Mouse (Mus musculus) T-helper 2 cell (primary cell): ENCODE results near the gene Rgs9.

ENCODE experiments used
- in situ Hi-C: fragments of 300-600 bp; cut with MboI, MseI; formaldehyde crosslinking; loops from one replicate; pipeline ENCODE4 v1.15.1; 2025; ENCODE audit warnings: high pct_unique_total_duplicates

Gene Rgs9

GRCm38 (mm10) chr11:109180290-109180689 lies 117.6 kb downstream of the Rgs9 start:
- in situ Hi-C loops: no loop called here

DNA sequence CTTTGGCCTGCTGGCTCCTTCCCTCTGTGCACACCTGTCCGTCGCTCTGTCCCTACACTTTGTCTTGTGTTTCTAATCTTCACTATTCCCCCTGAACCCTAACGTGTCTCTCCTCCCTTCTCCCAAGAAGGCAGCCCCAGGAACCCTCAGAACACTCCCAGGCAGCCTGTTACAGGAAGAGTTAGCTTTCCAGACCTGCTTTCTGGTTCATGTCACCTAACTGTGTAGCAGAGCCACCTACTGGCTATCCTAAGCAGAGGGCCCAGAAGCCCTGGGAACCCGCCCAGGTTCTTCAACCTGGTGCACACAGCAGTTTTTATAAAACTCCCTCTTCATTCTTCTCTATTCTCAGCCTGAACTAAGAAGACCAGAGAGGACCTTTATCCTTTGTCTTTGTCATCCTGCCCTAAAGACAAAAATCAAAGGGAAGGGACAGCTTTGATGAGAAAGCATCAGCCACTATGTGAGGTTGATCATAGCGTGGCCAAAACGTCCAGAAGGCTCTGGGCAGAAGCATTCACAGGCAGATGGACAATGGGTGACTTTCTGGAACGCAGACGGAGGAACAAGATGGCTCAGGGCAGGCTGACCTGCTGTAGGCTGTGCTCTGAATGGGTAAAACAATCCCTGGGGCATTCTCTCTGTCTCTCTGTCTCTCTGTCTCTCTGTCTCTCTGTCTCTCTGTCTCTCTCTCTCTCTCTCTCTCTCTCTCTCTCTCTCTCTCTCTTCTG lies 119.0 kb downstream of the Rgs9 start:
- in situ Hi-C loops: no loop called here

- in situ Hi-C loops: no loop called here
Measured at GRCm38 (mm10) chr11:109175376-109175969, 122.5 kb downstream of the Rgs9 start.
